Mouse (Mus musculus) urinary bladder, postnatal 14 days (tissue): ENCODE data around the gene Cyp2j5.

Experiments
- DNase-seq: peaks from one replicate; pipeline ENCODE4 v3.0.0; 2021; ENCODE audit warnings: low spot score

The Cyp2j5 gene

DNA sequence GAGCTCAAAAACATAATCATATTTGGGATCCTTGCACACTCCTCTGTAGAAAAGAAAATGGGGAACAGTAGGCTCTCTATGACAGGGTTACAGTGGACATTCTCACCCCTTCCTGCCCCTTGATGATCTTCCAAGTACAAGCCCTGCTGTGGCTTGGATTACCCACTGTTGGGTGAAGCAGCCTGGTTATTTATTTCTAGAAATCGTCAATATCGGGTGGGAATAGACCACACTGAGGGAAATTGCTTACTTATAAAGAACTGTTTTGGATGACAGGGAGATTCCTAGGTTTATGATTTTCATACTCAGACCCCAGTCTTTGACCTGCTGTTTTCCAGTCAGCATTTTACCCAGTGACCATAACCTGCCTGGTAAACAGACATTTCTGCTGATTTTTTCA lies at the start of gene Cyp2j5:
Cyp2j5 (minus strand) TSS at position 164 of the 400 bp plus-strand sequence.
- no peak for DNase-seq

GRCm38 (mm10) chr4:96705281-96705951 lies 41.5 kb upstream of the Cyp2j5 start:
- DNase-seq = peak; percentile 24

- no peak for DNase-seq
Measured at GRCm38 (mm10) chr4:96698218-96698561, 34.2 kb upstream of the Cyp2j5 start.

DNA sequence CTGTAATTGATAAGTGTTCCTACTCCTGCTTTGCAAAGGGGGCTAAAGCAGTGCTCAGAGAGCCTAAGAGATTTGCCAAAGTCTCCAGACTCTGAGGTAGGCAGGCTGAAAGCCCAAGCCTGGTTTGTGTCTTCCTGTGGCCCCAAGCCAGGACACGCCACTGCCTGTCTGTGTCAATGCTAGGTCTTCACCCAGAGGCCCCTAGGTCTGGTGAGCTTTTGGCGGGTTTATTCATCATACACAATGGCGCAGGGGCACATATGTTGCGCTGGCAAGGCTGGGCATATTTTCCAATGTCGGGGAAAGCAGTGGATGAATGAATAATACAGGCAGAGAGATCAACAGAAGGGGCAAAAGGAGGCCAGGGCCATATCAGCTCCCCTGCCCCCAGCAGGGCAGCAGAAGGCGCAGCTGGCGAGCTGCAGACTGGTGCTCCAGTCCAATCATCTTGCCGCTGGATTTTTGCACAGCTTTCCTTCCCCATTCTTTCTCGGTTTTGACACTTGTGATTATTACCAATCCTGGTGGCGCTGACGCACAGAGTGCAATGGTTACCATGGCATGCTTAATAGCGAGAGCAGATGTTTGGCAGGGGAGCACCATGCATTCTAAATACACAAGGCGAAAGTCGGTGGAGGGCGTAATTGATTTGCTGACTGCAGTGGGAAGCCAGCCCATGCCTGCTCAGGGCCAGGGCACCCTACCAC lies 33.7 kb upstream of the Cyp2j5 start:
- DNase-seq = no peak

DNA sequence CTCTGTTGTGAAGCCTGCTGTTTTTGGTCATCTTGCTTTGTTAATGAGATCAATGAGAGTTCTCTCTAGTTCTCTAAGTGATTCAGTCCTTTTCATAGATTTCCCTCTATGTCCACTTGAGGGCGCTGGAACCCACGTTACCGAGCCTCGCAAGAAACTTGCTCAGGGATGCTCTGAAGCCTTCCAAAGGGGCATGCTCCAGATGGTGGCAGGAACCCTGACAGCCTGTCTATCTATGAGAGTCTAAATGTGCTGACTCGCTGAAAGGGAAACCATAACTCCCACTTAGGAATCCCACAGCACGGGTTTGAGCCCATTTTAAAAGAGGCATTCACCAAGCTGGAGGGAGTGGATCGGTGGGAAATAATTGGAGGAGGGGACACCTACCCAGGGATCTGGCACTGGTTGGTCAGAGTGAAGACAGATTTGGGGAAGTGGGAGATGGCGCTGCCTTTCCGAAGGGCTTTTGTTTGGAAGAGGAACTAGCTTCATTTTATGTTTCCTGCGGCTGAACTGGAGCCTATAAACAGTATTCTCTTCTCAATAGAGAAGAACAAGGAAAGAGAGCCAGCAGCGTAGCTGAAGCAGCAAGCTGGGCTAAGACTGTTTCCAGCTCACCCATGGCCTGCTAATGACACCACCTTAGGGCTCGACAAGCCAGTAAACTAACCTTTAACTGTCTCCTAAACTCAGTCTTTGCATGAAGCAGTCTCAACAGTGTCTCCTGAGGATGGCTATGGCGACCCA lies 32.8 kb upstream of the Cyp2j5 start:
- peak; percentile 32 for DNase-seq

DNA sequence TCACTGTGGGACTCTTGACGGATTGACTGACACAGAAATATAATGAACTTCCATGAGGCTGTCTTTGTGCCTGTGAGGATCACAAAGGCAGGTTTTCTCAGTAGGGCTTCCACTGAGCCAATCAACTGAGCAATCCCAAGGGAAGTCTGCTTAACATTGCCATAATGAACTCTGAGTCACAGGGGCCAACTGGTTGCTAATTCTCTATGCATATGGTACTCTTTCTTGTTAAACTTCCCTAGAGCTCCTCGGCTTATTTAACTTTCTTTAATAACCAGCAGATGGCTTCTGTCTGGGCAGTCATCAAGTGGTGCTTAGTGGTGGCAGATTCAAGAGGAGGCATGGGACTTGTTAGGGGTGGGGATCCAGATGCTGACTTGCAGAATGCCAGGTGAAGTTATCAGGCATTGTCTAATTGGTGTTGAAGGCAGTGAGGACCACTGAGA lies 23.4 kb upstream of the Cyp2j5 start:
- DNase-seq = no peak

- no peak for DNase-seq
Measured at GRCm38 (mm10) chr4:96683474-96683873, 19.5 kb upstream of the Cyp2j5 start.

DNA sequence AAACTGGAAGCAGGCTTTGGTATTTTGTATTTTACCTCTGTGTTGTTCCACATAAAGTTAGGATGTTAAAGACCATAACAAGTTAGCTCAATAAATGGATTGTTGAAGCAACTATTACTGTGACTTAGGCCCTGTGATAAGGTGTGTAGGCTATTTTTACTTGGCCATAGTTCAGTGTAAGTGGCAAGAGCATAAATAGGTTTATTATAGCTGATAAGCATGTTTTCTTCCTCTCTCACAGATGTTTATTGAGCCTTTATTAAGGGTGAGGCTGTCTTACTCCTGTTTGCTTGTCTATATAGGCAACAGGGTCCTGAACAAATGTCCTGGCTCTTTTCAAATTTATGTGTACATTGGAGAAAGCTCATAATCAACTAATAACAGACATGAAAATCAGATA lies 17.0 kb upstream of the Cyp2j5 start:
- no peak for DNase-seq

GRCm38 (mm10) chr4:96680233-96680632 lies 16.3 kb upstream of the Cyp2j5 start:
- peak; percentile 28 for DNase-seq

GRCm38 (mm10) chr4:96664668-96665454 lies 907 bp upstream of the Cyp2j5 start:
- DNase-seq = no peak

GRCm38 (mm10) chr4:96635455-96635854 lies 28.5 kb downstream of the Cyp2j5 start:
- no peak for DNase-seq

GRCm38 (mm10) chr4:96622474-96622873 lies 41.5 kb downstream of the Cyp2j5 start:
- no peak for DNase-seq

GRCm38 (mm10) chr4:96591791-96592150 lies 72.2 kb downstream of the Cyp2j5 start:
- peak; percentile 79 for DNase-seq

DNA sequence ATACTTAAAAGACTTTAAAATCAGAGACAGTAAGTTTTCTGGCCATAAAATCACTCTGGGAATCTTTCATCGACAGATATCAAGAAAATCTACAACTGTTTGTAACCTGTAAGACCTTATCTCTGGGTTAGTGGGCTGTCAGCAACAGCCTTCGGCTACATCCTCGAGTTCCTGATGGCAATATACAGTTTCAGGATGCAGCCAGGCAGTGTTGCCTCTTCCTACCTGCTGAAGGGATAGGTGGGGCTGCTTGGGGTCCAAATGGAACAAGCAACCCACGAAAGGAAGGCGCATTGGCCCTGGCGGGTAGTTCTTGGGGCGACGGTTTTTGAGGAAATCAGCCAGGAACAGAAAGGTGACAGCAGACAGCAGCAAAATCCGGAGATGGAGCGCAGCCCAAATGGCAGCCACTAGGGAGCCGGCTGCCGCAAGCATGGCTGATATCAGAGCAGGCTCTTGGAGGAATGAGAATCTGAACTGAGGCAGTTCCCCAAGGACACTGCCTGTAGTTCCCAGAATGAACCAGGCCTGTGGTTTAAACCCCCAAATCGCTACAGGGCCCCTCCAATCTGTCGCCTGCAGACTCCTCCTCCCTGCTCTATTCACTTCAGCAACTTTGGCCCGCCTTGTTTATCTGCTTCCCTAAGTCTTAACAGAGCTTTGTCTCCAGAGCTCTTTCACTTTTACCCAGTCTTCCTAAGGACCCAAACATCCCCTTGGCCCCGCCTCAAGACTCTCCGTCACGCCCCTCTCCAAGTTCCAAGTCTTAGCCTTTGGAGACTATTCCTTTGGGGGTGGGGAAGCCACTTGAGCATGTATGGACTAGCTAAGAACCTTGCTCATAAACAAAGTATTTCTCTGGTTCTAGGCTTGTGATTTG lies 72.8 kb downstream of the Cyp2j5 start, which contains the start of gene Cyp2j9:
Cyp2j9 (minus strand) TSS at position 668 of the 880 bp plus-strand sequence.
- peak; percentile 81 for DNase-seq

GRCm38 (mm10) chr4:96581425-96582088 lies 82.4 kb downstream of the Cyp2j5 start:
- DNase-seq = no peak

DNA sequence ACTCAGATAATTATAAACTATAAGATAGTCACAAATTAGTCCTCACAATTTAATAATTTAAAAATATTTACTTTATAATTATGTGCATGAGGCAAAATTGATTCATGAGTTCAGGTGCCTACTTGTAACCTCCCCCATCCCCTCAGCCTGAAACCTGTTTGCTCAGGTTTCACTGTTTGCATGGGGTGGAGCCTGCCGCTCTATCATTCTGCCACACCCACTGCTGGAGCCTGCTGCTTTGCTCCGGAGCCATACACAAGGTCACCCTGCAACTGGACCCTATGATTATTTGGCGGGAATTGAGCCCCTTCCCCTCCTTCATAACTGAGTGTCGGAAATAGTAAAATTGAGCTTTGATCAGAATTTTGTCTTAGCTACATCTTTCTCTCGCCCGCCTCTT lies 83.6 kb downstream of the Cyp2j5 start:
- peak; percentile 3 for DNase-seq
